Mouse (Mus musculus) right cerebral cortex, adult 2 months (tissue): Measurements from ENCODE around the gene 9230110F15Rik.
"Not testable (repeated sequence)": the region's sequence is repeated elsewhere in the genome, so short reads cannot be mapped to it uniquely, and the experiment has no call there.

Experiments
- DNase-seq, 2 experiments: peaks; one replicate each; pipeline ENCODE4 v3.0.0; 2021 to 2022; ENCODE audit warnings: low spot score in 2 of 2

The 9230110F15Rik gene

GRCm38 (mm10) chr9:35844050-35844449 is at the start of gene 9230110F15Rik:
9230110F15Rik (minus strand) TSS chr9:35844150.
- DNase-seq: no peak

- DNase-seq: peak; percentile 5 to 7
Observed at GRCm38 (mm10) chr9:35893112-35893511, 49.2 kb upstream of the 9230110F15Rik start.

GRCm38 (mm10) chr9:35817881-35818280 is 26.1 kb downstream of the 9230110F15Rik start:
- DNase-seq: not testable (repeated sequence)

- DNase-seq: no peak
Observed at GRCm38 (mm10) chr9:35798146-35798545, 45.8 kb downstream of the 9230110F15Rik start.

- DNase-seq: no peak
Observed at GRCm38 (mm10) chr9:35790001-35790400, 53.9 kb downstream of the 9230110F15Rik start, which contains the start of the genes Gm27235 and D730048I06Rik. Gm27235 (minus strand) TSS chr9:35790101. D730048I06Rik (minus strand) TSS chr9:35790112.
